Mouse (Mus musculus): ENCODE results near the gene Trub1. TPM values are rescaled to one million over a fixed set of nuclear protein-coding genes. Genes with fewer than 3 reads are reported as not detected.
A peak's percentile ranks its signal among the peaks of the same experiment; 100 is the strongest.

The Trub1 gene
- polyA plus RNA-seq, 1 experiment from 2014 or later: 25.9 TPM

DNA sequence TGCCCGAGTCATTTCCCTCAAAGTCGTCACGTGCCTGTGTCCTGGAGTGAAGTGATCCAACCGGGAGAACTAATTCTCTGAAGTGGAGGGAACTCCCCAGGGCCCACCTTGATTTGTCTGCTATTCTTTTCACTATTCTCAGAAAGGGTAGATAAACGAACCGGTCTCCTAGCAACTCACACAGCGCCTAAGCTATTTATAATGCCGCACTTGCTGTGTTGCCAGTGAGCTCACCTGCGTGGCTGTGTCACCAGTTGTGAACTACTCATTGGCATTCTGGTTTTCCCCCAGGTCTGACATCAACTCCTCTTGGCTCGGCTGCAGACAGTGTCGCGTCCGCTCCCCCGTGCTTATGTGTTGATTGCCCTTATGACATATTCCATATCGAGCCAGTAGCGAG, 20.6 kb downstream of the Trub1 start:
- H3K9ac ChIP-seq (replicated peaks; ENCODE audit: low read depth, low read length): no peak overlapping the region
- peaks cover 3% of the 10 kb centered on the region; the same call in 1 of the 2 replicates for H3K36me3 ChIP-seq (ENCODE audit: control insufficient read depth, insufficient read depth, low read length)
- 65% methylated on average over 16 of the region's 16 CpGs for WGBS
- ATAC-seq (ENCODE audit: insufficient number of reproducible peaks, insufficient read depth, low FRiP score, low read depth): peak; percentile 53
- H3K27me3 ChIP-seq (ENCODE audit: control insufficient read depth, insufficient read depth, low read length): no peaks in the 10 kb centered on the region
- H3K4me3 ChIP-seq (ENCODE audit: low read depth, low read length): no peak overlapping the region
- H3K27ac ChIP-seq (ENCODE audit: low read length): no peak overlapping the region
- H3K4me2 ChIP-seq (replicated peaks; ENCODE audit: low read depth, low read length): no peak overlapping the region
- peaks cover 8% of the 10 kb centered on the region for H3K4me1 ChIP-seq (ENCODE audit: control insufficient read depth, insufficient read depth, low read length)
- no peaks in the 10 kb centered on the region for H3K9me3 ChIP-seq (ENCODE audit: control insufficient read depth, low read depth, low read length)

DNA sequence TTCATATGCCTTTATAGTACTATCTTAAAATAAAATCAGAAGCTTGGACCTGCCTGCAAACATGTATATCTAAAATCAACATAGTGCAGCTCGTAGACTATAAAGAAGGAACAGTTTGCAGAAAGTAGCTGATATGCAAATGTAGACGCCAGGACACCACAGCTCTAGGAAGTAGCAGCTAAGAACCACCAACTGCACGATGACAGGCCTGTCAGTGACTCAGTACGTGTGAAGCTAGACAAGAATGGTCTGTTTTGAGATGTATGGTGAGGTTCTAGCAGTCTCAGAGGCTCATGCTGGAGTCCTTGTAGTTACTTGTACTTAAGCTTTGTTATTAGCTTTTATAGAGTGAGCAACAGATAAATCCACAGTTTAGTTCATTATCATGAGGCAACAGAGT, 22.6 kb downstream of the Trub1 start:
- no peak overlapping the region for H3K27ac ChIP-seq (ENCODE audit: low read length)

DNA sequence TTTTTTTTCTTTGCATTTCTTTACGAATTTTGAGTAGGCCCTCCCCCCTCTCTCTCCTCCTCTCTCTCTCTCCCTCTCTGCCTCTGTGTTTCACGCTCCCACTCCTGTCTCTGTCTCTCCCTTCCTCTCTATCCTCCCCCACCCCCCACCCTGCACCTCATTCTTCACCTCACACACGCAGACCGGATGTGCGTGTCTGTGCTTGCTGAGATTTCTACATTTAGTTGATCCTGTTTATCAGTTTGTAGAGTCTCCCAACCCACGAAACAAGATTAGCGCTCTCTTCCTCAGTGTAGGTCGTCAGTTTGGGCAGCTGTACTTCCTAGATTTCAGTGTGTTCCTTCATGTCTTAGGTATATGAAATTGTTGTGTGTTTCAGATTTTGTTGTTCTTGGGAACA, 24.6 kb downstream of the Trub1 start:
- Histone ChIP-seq H3K9ac (replicated peaks; ENCODE audit: low read depth, low read length) (no peak overlapping the region), H3K27me3 (ENCODE audit: control insufficient read depth, insufficient read depth, low read length) (no peaks in the 10 kb centered on the region), H3K4me1 (ENCODE audit: control insufficient read depth, insufficient read depth, low read length) (peaks cover 14% of the 10 kb centered on the region), H3K4me2 (replicated peaks; ENCODE audit: low read depth, low read length) (no peak overlapping the region), H3K27ac (ENCODE audit: low read length) (no peak overlapping the region), H3K36me3 (ENCODE audit: control insufficient read depth, insufficient read depth, low read length) (no peaks in the 10 kb centered on the region), H3K4me3 (ENCODE audit: low read depth, low read length) (no peak overlapping the region), H3K9me3 (ENCODE audit: control insufficient read depth, low read depth, low read length) (no peaks in the 10 kb centered on the region)
- ATAC-seq (ENCODE audit: insufficient number of reproducible peaks, insufficient read depth, low FRiP score, low read depth): no peak
- 31% methylated on average over 8 of the region's 8 CpGs for WGBS

More for the DNA sequence above, 22.6 kb downstream of the Trub1 start:
- WGBS: 60% methylated on average over 4 of the region's 4 CpGs
- Histone ChIP-seq H3K9me3 (ENCODE audit: control insufficient read depth, low read depth, low read length) (no peaks in the 10 kb centered on the region), H3K4me3 (ENCODE audit: low read depth, low read length) (no peak overlapping the region), H3K36me3 (ENCODE audit: control insufficient read depth, insufficient read depth, low read length) (no peaks in the 10 kb centered on the region), H3K27me3 (ENCODE audit: control insufficient read depth, insufficient read depth, low read length) (no peaks in the 10 kb centered on the region), H3K4me2 (replicated peaks; ENCODE audit: low read depth, low read length) (no peak overlapping the region), H3K9ac (replicated peaks; ENCODE audit: low read depth, low read length) (no peak overlapping the region), H3K4me1 (ENCODE audit: control insufficient read depth, insufficient read depth, low read length) (peaks cover 14% of the 10 kb centered on the region)
- ATAC-seq (ENCODE audit: insufficient number of reproducible peaks, insufficient read depth, low FRiP score, low read depth): no peak; the same call in 1 of the 2 replicates

DNA sequence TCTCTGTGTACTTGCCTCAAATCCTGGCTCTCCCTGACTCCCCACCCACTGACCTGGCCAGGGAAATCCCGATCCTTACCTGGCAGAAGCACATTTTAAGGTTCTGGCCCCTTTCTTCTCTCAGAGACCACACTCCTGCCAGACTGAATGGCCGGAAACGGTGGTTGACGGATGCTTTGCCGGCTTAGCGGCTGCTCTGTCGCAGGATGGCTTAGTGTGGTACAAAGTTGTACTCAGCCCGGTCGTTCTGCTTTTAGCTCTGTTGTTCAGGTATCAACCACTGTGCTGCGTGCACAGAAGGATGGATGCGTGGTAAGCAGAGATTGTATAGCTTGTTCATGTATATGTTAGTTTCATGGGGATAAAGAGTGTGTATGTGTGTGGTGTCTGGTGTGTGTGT, 25.3 kb downstream of the Trub1 start:
- WGBS: 49% methylated on average over 11 of the region's 11 CpGs
- Histone ChIP-seq H3K27me3 (ENCODE audit: control insufficient read depth, insufficient read depth, low read length) (no peaks in the 10 kb centered on the region), H3K4me2 (replicated peaks; ENCODE audit: low read depth, low read length) (no peak overlapping the region), H3K4me1 (ENCODE audit: control insufficient read depth, insufficient read depth, low read length) (peaks cover 14% of the 10 kb centered on the region), H3K36me3 (ENCODE audit: control insufficient read depth, insufficient read depth, low read length) (no peaks in the 10 kb centered on the region), H3K27ac (ENCODE audit: low read length) (no peak overlapping the region), H3K4me3 (ENCODE audit: low read depth, low read length) (no peak overlapping the region), H3K9me3 (ENCODE audit: control insufficient read depth, low read depth, low read length) (no peaks in the 10 kb centered on the region), H3K9ac (replicated peaks; ENCODE audit: low read depth, low read length) (no peak overlapping the region)
- ATAC-seq (ENCODE audit: insufficient number of reproducible peaks, insufficient read depth, low FRiP score, low read depth): no peak

- Histone ChIP-seq H3K4me1 (ENCODE audit: control insufficient read depth, insufficient read depth, low read length) (peaks cover 14% of the 10 kb centered on the region), H3K4me2 (replicated peaks; ENCODE audit: low read depth, low read length) (no peak overlapping the region), H3K27me3 (ENCODE audit: control insufficient read depth, insufficient read depth, low read length) (no peaks in the 10 kb centered on the region), H3K4me3 (ENCODE audit: low read depth, low read length) (no peak overlapping the region), H3K9me3 (ENCODE audit: control insufficient read depth, low read depth, low read length) (no peaks in the 10 kb centered on the region; the same call in 1 of the 2 replicates), H3K9ac (replicated peaks; ENCODE audit: low read depth, low read length) (no peak overlapping the region), H3K36me3 (ENCODE audit: control insufficient read depth, insufficient read depth, low read length) (no peaks in the 10 kb centered on the region), H3K27ac (ENCODE audit: low read length) (no peak overlapping the region)
- WGBS: 52% methylated on average over 8 of the region's 8 CpGs
- no peak for ATAC-seq (ENCODE audit: insufficient number of reproducible peaks, insufficient read depth, low FRiP score, low read depth)
Measured at GRCm38 (mm10) chr19:57479886-57480655, 27.4 kb downstream of the Trub1 start.

DNA sequence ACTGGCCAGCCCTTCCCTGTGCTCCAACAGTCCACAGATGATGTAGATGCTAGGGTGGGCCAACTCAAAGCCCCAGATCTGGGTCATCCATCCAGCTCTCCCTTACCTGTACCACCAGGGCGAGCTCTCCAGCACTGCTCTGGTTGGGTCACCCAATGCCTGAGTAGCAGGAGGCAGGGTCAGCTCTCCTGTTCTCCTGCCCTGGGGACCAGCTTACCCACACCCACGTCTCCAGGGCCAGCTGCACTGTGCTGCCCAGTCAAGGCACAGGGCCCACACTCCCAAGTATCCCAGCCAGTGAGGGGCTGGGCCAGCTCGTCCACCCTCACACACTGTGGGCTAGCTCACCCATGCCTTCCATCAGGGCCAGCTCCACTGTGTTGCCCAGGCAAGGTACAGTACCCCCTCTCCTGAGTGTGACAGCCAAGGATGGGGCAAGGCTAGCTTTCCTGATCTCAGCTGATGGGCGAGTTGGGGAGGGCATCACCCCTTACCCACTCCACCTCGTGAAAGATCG, 29.1 kb downstream of the Trub1 start:
- Histone ChIP-seq H3K4me3 (ENCODE audit: low read depth, low read length) (no peak overlapping the region), H3K4me2 (replicated peaks; ENCODE audit: low read depth, low read length) (no peak overlapping the region), H3K27ac (ENCODE audit: low read length) (no peak overlapping the region), H3K9ac (replicated peaks; ENCODE audit: low read depth, low read length) (no peak overlapping the region), H3K9me3 (ENCODE audit: control insufficient read depth, low read depth, low read length) (no peaks in the 10 kb centered on the region; the same call in 1 of the 2 replicates), H3K36me3 (ENCODE audit: control insufficient read depth, insufficient read depth, low read length) (no peaks in the 10 kb centered on the region), H3K27me3 (ENCODE audit: control insufficient read depth, insufficient read depth, low read length) (no peaks in the 10 kb centered on the region), H3K4me1 (ENCODE audit: control insufficient read depth, insufficient read depth, low read length) (peaks cover 14% of the 10 kb centered on the region)
- WGBS: 88% methylated on average over 6 of the region's 6 CpGs
- no peak for ATAC-seq (ENCODE audit: insufficient number of reproducible peaks, insufficient read depth, low FRiP score, low read depth)

DNA sequence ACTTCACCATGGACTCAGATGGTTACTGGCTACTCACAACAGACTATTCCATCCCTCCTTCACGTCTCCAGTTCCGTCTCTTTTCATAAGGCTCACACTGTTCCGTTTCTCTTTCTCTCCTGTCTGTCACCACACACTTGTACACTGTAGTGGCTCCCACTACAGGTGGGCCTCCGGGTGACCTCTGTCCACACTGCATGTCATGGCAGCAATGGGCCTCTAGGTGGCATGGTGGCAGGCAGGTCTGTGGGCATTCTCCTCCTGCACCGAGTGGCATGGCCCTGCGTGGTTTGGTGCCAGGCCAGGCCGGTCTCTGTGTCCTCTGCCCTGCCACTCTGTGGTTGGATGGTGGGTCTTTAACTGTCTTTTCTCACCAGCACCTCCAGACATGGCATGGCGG, 30.1 kb downstream of the Trub1 start:
- no peak for ATAC-seq (ENCODE audit: insufficient number of reproducible peaks, insufficient read depth, low FRiP score, low read depth)
- no peak overlapping the region for H3K4me3 ChIP-seq (ENCODE audit: low read depth, low read length)
- H3K36me3 ChIP-seq (ENCODE audit: control insufficient read depth, insufficient read depth, low read length): no peaks in the 10 kb centered on the region
- H3K27me3 ChIP-seq (ENCODE audit: control insufficient read depth, insufficient read depth, low read length): no peaks in the 10 kb centered on the region
- H3K9me3 ChIP-seq (ENCODE audit: control insufficient read depth, low read depth, low read length): no peaks in the 10 kb centered on the region; the same call in 1 of the 2 replicates
- peaks cover 10% of the 10 kb centered on the region; the same call in 1 of the 2 replicates for H3K4me1 ChIP-seq (ENCODE audit: control insufficient read depth, insufficient read depth, low read length)
- 90% methylated on average over 8 of the region's 8 CpGs for WGBS
- no peak overlapping the region for H3K9ac ChIP-seq (replicated peaks; ENCODE audit: low read depth, low read length)
- H3K4me2 ChIP-seq (replicated peaks; ENCODE audit: low read depth, low read length): no peak overlapping the region
- H3K27ac ChIP-seq (ENCODE audit: low read length): no peak overlapping the region

GRCm38 (mm10) chr19:57487051-57487658, 34.4 kb downstream of the Trub1 start:
- no peaks in the 10 kb centered on the region for H3K27me3 ChIP-seq (ENCODE audit: control insufficient read depth, insufficient read depth, low read length)
- no peak overlapping the region for H3K4me2 ChIP-seq (replicated peaks; ENCODE audit: low read depth, low read length)
- no peaks in the 10 kb centered on the region; the same call in 1 of the 2 replicates for H3K9me3 ChIP-seq (ENCODE audit: control insufficient read depth, low read depth, low read length)
- no peak overlapping the region for H3K27ac ChIP-seq (ENCODE audit: low read length)
- H3K36me3 ChIP-seq (ENCODE audit: control insufficient read depth, insufficient read depth, low read length): 0 out of 2 replicates have a peak, but pooled peaks cover 4% of the 10 kb centered on the region
- ATAC-seq (ENCODE audit: insufficient number of reproducible peaks, insufficient read depth, low FRiP score, low read depth): no peak
- 37% methylated on average over 13 of the region's 13 CpGs for WGBS
- H3K4me3 ChIP-seq (ENCODE audit: low read depth, low read length): no peak overlapping the region
- H3K9ac ChIP-seq (replicated peaks; ENCODE audit: low read depth, low read length): no peak overlapping the region
- H3K4me1 ChIP-seq (ENCODE audit: control insufficient read depth, insufficient read depth, low read length): peaks cover 7% of the 10 kb centered on the region; the same call in 1 of the 2 replicates

All from stomach, embryonic 14.5 days (tissue).